Mouse (Mus musculus): ENCODE results near the gene Gm45713.
"Not testable (repeated sequence)": the region's sequence is repeated elsewhere in the genome, so short reads cannot be mapped to it uniquely, and the experiment has no call there.

The Gm45713 gene

GRCm38 (mm10) chr7:45124224-45125143 is 11.5 kb downstream of the Gm45713 start, which contains the start of gene Rps11:
Rps11 (minus strand) TSS chr7:45124439.
- peak; percentile 99 for DNase-seq (ENCODE audit: inconsistent ontology term)

GRCm38 (mm10) chr7:45123186-45123570 is 12.9 kb downstream of the Gm45713 start:
- peak; percentile 30 for DNase-seq (ENCODE audit: inconsistent ontology term)

GRCm38 (mm10) chr7:45122561-45123185 is 13.4 kb downstream of the Gm45713 start:
- no peak for DNase-seq (ENCODE audit: inconsistent ontology term)

- no peak for DNase-seq (ENCODE audit: inconsistent ontology term)
Measured at GRCm38 (mm10) chr7:45121966-45122365, 14.1 kb downstream of the Gm45713 start.

- no peak for DNase-seq (ENCODE audit: inconsistent ontology term)
Measured at GRCm38 (mm10) chr7:45121404-45121803, 14.6 kb downstream of the Gm45713 start.

GRCm38 (mm10) chr7:45119780-45120709 is 16.0 kb downstream of the Gm45713 start:
- DNase-seq (ENCODE audit: inconsistent ontology term) = no peak

- no peak for DNase-seq (ENCODE audit: inconsistent ontology term)
Measured at GRCm38 (mm10) chr7:45118336-45118735, 17.7 kb downstream of the Gm45713 start.

GRCm38 (mm10) chr7:45117566-45117965 is 18.5 kb downstream of the Gm45713 start:
- DNase-seq (ENCODE audit: inconsistent ontology term) = no peak

- DNase-seq (ENCODE audit: inconsistent ontology term) = no peak
Measured at GRCm38 (mm10) chr7:45113476-45113875, 22.6 kb downstream of the Gm45713 start.

- DNase-seq (ENCODE audit: inconsistent ontology term) = no peak
Measured at GRCm38 (mm10) chr7:45112529-45112928, 23.5 kb downstream of the Gm45713 start.

- no peak for DNase-seq (ENCODE audit: inconsistent ontology term)
Measured at GRCm38 (mm10) chr7:45111940-45112339, 24.1 kb downstream of the Gm45713 start.

GRCm38 (mm10) chr7:45110089-45110488 is 25.9 kb downstream of the Gm45713 start:
- not testable (repeated sequence) for DNase-seq (ENCODE audit: inconsistent ontology term)

- DNase-seq (ENCODE audit: inconsistent ontology term) = no peak
Measured at GRCm38 (mm10) chr7:45107052-45107645, 28.9 kb downstream of the Gm45713 start.

GRCm38 (mm10) chr7:45106441-45106840 is 29.6 kb downstream of the Gm45713 start:
- no peak for DNase-seq (ENCODE audit: inconsistent ontology term)

- no peak for DNase-seq (ENCODE audit: inconsistent ontology term)
Measured at GRCm38 (mm10) chr7:45105491-45105890, 30.5 kb downstream of the Gm45713 start.

- no peak for DNase-seq (ENCODE audit: inconsistent ontology term)
Measured at GRCm38 (mm10) chr7:45104941-45105340, 31.1 kb downstream of the Gm45713 start.

GRCm38 (mm10) chr7:45103652-45104180 is 32.3 kb downstream of the Gm45713 start, which contains the start of gene Fcgrt:
Fcgrt (minus strand) TSS chr7:45103851.
- DNase-seq (ENCODE audit: inconsistent ontology term) = peak; percentile 89

GRCm38 (mm10) chr7:45102940-45103585 is 33.0 kb downstream of the Gm45713 start:
- no peak for DNase-seq (ENCODE audit: inconsistent ontology term)

- no peak for DNase-seq (ENCODE audit: inconsistent ontology term)
Measured at GRCm38 (mm10) chr7:45102441-45102840, 33.6 kb downstream of the Gm45713 start.

GRCm38 (mm10) chr7:45100046-45100445 is 36.0 kb downstream of the Gm45713 start:
- DNase-seq (ENCODE audit: inconsistent ontology term) = no peak
